Comparison of ENCODE assay signal across 8 mouse cellular contexts in the genomic region with DNA sequence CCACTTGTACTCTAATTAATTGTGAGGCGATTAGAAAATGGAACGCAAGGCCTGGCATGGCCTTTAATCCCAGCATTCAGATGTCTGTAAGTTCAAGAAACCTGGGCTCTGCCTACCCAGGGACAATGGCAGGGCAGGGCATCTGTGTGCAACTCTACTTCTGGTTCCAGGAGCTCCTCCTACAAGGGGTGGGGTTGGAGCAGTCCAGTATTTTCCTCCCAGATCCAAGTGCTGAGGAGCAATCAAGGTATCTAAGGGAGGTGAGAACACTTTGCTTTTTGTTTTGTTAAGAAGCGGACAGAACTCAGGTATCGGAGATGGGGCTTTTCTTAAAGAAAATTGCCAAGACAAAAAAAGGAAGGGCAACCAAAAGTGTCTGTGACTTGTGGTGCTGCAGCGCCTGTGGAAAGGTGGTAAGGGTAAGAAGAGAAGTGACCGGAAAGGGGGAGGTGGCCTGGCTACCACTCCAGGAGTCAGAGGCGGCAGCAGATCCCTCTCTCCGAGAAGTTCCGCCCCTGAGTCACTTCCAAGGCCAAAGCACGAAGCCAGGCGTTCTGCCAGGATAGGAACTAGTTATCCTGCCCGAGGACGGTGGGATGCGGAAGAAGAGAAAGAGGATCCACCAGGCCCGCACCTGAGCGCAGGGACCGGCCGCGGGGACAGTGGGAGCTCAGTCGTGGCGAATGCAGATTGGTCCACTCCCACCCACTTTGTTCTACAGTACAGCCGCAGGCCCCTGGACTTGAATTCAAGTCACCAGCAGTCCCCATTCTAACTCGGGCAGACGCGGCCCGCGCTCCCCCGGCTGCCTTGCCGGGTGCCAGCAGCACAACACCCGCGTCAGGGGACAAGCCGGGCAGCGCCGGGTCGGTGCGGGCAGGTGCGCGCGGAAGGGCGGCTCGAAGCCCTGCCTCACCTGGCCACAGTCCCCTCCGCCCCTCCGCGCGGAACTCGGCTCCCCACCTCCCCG. TPM values are rescaled to one million over a fixed set of nuclear protein-coding genes. Genes with fewer than 3 reads are reported as not detected.
DNase-seq lines count a peak whose midpoint lies in the region; ATAC-seq and TF ChIP-seq lines count a peak whose summit lies in the region.

No protein-coding gene starts in this region.

- no peak for DNase-seq in CH12.LX (ENCODE audit: extremely low read depth)
- peak; percentile 84 to 93 for DNase-seq in adrenal gland, adult (ENCODE audit: inconsistent age in 2 of 2, low spot score in 1 of 2)
- DNase-seq in liver, embryonic 11.5 days (ENCODE audit: low spot score), result peak; percentile 53
- DNase-seq in spleen, postnatal 4 days (ENCODE audit: low spot score in 2 of 2), result no peak

- no peak for TF ChIP-seq RAD21 in CH12.LX (IDR thresholded peaks at IDR 0.05; ENCODE audit: low read depth, low read length)

- no peak for TF ChIP-seq EP300 in CH12.LX (IDR thresholded peaks at IDR 0.05; ENCODE audit: low read length)

- H3K9me3 ChIP-seq in CH12.LX (replicated peaks; ENCODE audit: low read length), result no peaks in the 10 kb centered on the region
- H3K9me3 ChIP-seq in hindbrain, embryonic 12.5 days (replicated peaks), result no peaks in the 10 kb centered on the region
- no peaks in the 10 kb centered on the region for H3K9me3 ChIP-seq in liver, embryonic 11.5 days (ENCODE audit: control insufficient read depth, low read length)

- H3K27me3 ChIP-seq in CH12.LX (replicated peaks), result peaks cover 96% of the 10 kb centered on the region
- peaks cover 34% of the 10 kb centered on the region for H3K27me3 ChIP-seq in hindbrain, embryonic 12.5 days
- peaks cover 25% of the 10 kb centered on the region for H3K27me3 ChIP-seq in liver, embryonic 11.5 days (replicated peaks; ENCODE audit: control insufficient read depth, insufficient read depth, low read length)
- no peaks in the 10 kb centered on the region for H3K27me3 ChIP-seq in myocyte (ENCODE audit: control insufficient read depth, insufficient read depth, insufficient read length)

- H3K4me2 ChIP-seq in CH12.LX (ENCODE audit: insufficient read depth, low read depth, poor library complexity, severe bottlenecking), result peak overlapping the region; percentile 55
- H3K4me2 ChIP-seq in hindbrain, embryonic 12.5 days (replicated peaks), result peak overlapping the region; percentile 96
- H3K4me2 ChIP-seq in liver, embryonic 11.5 days, result peak overlapping the region; percentile 99
- peak overlapping the region; percentile 86 for H3K4me2 ChIP-seq in myocyte (ENCODE audit: low read depth)

- H3K36me3 ChIP-seq in CH12.LX (replicated peaks in 1 of 2; ENCODE audit: control insufficient read depth in 1 of 2, insufficient read depth in 1 of 2, low read length in 1 of 2) (no peaks in the 10 kb centered on the region), myocyte (ENCODE audit: control insufficient read depth, insufficient read depth) (no peaks in the 10 kb centered on the region)
- no peaks in the 10 kb centered on the region for H3K36me3 ChIP-seq in hindbrain, embryonic 12.5 days
- H3K36me3 ChIP-seq in liver, embryonic 11.5 days (ENCODE audit: control insufficient read depth, insufficient read depth, low read length), result no peaks in the 10 kb centered on the region

- peak overlapping the region; percentile 2 for H3ac ChIP-seq in myocyte (ENCODE audit: control insufficient read depth, insufficient read length)

- H3K27ac ChIP-seq in CH12.LX (ENCODE audit: insufficient read depth, low read depth), result no peak overlapping the region
- H3K27ac ChIP-seq in embryonic fibroblast, embryonic 13.5 days (ENCODE audit: insufficient read depth, low read length), result no peak overlapping the region
- no peak overlapping the region for H3K27ac ChIP-seq in hindbrain, embryonic 12.5 days
- H3K27ac ChIP-seq in liver, embryonic 11.5 days (ENCODE audit: low read depth, low read length), result no peak overlapping the region

- H3K4me1 ChIP-seq in CH12.LX (ENCODE audit: control insufficient read depth in 1 of 2, insufficient read depth in 2 of 2), result peaks cover 2 to 3% of the 10 kb centered on the region in 2 experiments; a peak in 1 of 4 replicates
- H3K4me1 ChIP-seq in embryonic fibroblast, embryonic 13.5 days (ENCODE audit: control insufficient read depth, insufficient read depth, low read length), result no peaks in the 10 kb centered on the region; the same call in 1 of the 2 replicates
- peaks cover 14% of the 10 kb centered on the region; the same call in 1 of the 2 replicates for H3K4me1 ChIP-seq in hindbrain, embryonic 12.5 days
- H3K4me1 ChIP-seq in liver, embryonic 11.5 days (replicated peaks; ENCODE audit: control insufficient read depth, insufficient read depth, low read length), result peaks cover 19% of the 10 kb centered on the region

- H3K4me3 ChIP-seq in CH12.LX (replicated peaks in 1 of 3; ENCODE audit: low read depth in 2 of 3, low read length in 2 of 3, poor library complexity in 1 of 3) (peak overlapping the region; percentile 30 to 72 (median 47)), myocyte (peak overlapping the region; percentile 13)
- H3K4me3 ChIP-seq in embryonic fibroblast, embryonic 13.5 days (ENCODE audit: insufficient read depth, low read length), result peak overlapping the region; percentile 36
- peak overlapping the region; percentile 72 for H3K4me3 ChIP-seq in hindbrain, embryonic 12.5 days
- peak overlapping the region; percentile 64 for H3K4me3 ChIP-seq in liver, embryonic 11.5 days (ENCODE audit: low read depth, low read length)

- WGBS in hindbrain, embryonic 12.5 days, result 8% methylated on average over 45 of the region's 47 CpGs
- 6% methylated on average over 47 of the region's 47 CpGs for WGBS in liver, embryonic 11.5 days

- TF ChIP-seq CTCF in CH12.LX (conservative IDR thresholded peaks at IDR 0.05 in 1 of 2, IDR thresholded peaks at IDR 0.05 in 1 of 2; ENCODE audit: low read depth in 2 of 2, low read length in 2 of 2), result no peak
- no peak for TF ChIP-seq CTCF in embryonic fibroblast, embryonic 13.5 days (IDR thresholded peaks at IDR 0.05; ENCODE audit: borderline replicate concordance, insufficient read depth, low read length)

- in situ Hi-C loops in CH12.LX (cut with MboI; ENCODE audit: low pct_ligation_motif_present, low pct_unique_long_range_greater_than_20kb, low sequenced_read_pairs), result no loop called here

- dilution Hi-C loops in CH12.LX (cut with MboI; ENCODE audit: extremely low pct_ligation_motif_present, extremely low pct_unique_long_range_greater_than_20kb, low sequenced_read_pairs), result loop anchor here (25.0 kb wide), 1 partner anchor 119 kb away; a partner anchor contains a TSS

- no peak for TF ChIP-seq POLR2A in CH12.LX (IDR thresholded peaks at IDR 0.05; ENCODE audit: low read depth, low read length)
- TF ChIP-seq POLR2A in embryonic fibroblast, embryonic 13.5 days (IDR thresholded peaks at IDR 0.05; ENCODE audit: low read depth, low read length), result no peak
- TF ChIP-seq POLR2A in myocyte (IDR thresholded peaks at IDR 0.05; ENCODE audit: insufficient read length, low read depth), result no peak

- H3K79me2 ChIP-seq in CH12.LX (replicated peaks; ENCODE audit: control insufficient read depth, extremely low read depth, insufficient read depth, poor library complexity, severe bottlenecking) (no peaks in the 10 kb centered on the region), myocyte (ENCODE audit: control insufficient read depth, insufficient read depth) (no peaks in the 10 kb centered on the region)

- ATAC-seq in hindbrain, embryonic 12.5 days (ENCODE audit: low FRiP score), result peak; percentile 36
- ATAC-seq in liver, embryonic 11.5 days (replicated peaks; ENCODE audit: low FRiP score), result no peak
- no peak for ATAC-seq in erythroid progenitor cell, adult 5-6 weeks (replicated peaks; ENCODE audit: low FRiP score, poor library complexity, severe bottlenecking)

- peak overlapping the region; percentile 31; the same call in 1 of the 2 replicates for H3K9ac ChIP-seq in CH12.LX (ENCODE audit: insufficient read depth, low read depth)
- H3K9ac ChIP-seq in hindbrain, embryonic 12.5 days, result peak overlapping the region; percentile 69
- peak overlapping the region; percentile 64 for H3K9ac ChIP-seq in liver, embryonic 11.5 days (ENCODE audit: low read depth, low read length)

RNA-seq across cellular contexts. Expression of a gene that starts 9.7 kb away (rescaled TPM):
- total RNA-seq in CH12.LX (2012; rRNA removed) (2.6 and 3.9 TPM in 2 replicates), CH12.LX (2014; rRNA removed) (0.16 and 0.20 TPM in 2 replicates)
- polyA plus RNA-seq in CH12.LX (2012; ENCODE audit: insufficient read length, low read depth) (0.18 and 0.51 TPM in 2 replicates), myocyte (2012; fragmentation: generic; extraction: Trizol) (1.5 TPM)
- 2.6 and 3.4 TPM in 2 replicates for polyA plus RNA-seq in embryonic fibroblast, embryonic 13.5 days (2011; ENCODE audit: insufficient read length, low read depth, missing spikeins)
- polyA plus RNA-seq in hindbrain, embryonic 12.5 days (2016; fragmentation: Nextera tagmentation; extraction: Ambion mirVana), result 25.6 and 27.0 TPM in 2 replicates
- 3.4 and 4.8 TPM in 2 replicates for polyA plus RNA-seq in liver, embryonic 11.5 days (2014; fragmentation: Nextera tagmentation; extraction: Ambion mirVana)
- total RNA-seq in erythroid progenitor cell, adult 5-6 weeks (2015; ENCODE audit: low replicate concordance), result 3.4 TPM in 1 of 2 replicates, not detected in the other
- total RNA-seq in erythroid progenitor cell, adult 5-6 weeks (2017; ENCODE audit: low replicate concordance), result 1.5 TPM in 1 of 2 replicates, not detected in the other

RNA-seq across cellular contexts. Expression of a gene that starts 24.3 kb away (rescaled TPM):
- total RNA-seq in CH12.LX (2012; rRNA removed) (0.04 and 0.08 TPM in 2 replicates), CH12.LX (2014; rRNA removed) (not detected in 2 replicates)
- polyA plus RNA-seq in CH12.LX (2012; ENCODE audit: insufficient read length, low read depth) (not detected in 2 replicates), myocyte (2012; fragmentation: generic; extraction: Trizol) (1.3 TPM)
- 0.57 and 1.3 TPM in 2 replicates for polyA plus RNA-seq in embryonic fibroblast, embryonic 13.5 days (2011; ENCODE audit: insufficient read length, low read depth, missing spikeins)
- polyA plus RNA-seq in hindbrain, embryonic 12.5 days (2016; fragmentation: Nextera tagmentation; extraction: Ambion mirVana), result 1.3 and 1.6 TPM in 2 replicates
- 0.26 and 0.39 TPM in 2 replicates for polyA plus RNA-seq in liver, embryonic 11.5 days (2014; fragmentation: Nextera tagmentation; extraction: Ambion mirVana)
- 1.8 and 2.1 TPM in 2 replicates for total RNA-seq in erythroid progenitor cell, adult 5-6 weeks (2015; ENCODE audit: low replicate concordance)
- 1.1 and 1.2 TPM in 2 replicates for total RNA-seq in erythroid progenitor cell, adult 5-6 weeks (2017; ENCODE audit: low replicate concordance)

RNA-seq across cellular contexts. Expression of a gene that starts 51.1 kb away (rescaled TPM):
- total RNA-seq in CH12.LX (2012; rRNA removed) (not detected in 2 replicates), CH12.LX (2014; rRNA removed) (not detected in 2 replicates)
- polyA plus RNA-seq in CH12.LX (2012; ENCODE audit: insufficient read length, low read depth) (not detected in 2 replicates), myocyte (2012; fragmentation: generic; extraction: Trizol) (not detected)
- polyA plus RNA-seq in embryonic fibroblast, embryonic 13.5 days (2011; ENCODE audit: insufficient read length, low read depth, missing spikeins), result not detected in 2 replicates
- polyA plus RNA-seq in hindbrain, embryonic 12.5 days (2016; fragmentation: Nextera tagmentation; extraction: Ambion mirVana), result not detected in 2 replicates
- not detected in 2 replicates for polyA plus RNA-seq in liver, embryonic 11.5 days (2014; fragmentation: Nextera tagmentation; extraction: Ambion mirVana)
- not detected in 2 replicates for total RNA-seq in erythroid progenitor cell, adult 5-6 weeks (2015; ENCODE audit: low replicate concordance)
- total RNA-seq in erythroid progenitor cell, adult 5-6 weeks (2017; ENCODE audit: low replicate concordance), result not detected in 2 replicates

Comparison
In these comparisons a context has a peak if more than half of its experiments do, and no peak if none do; other contexts are left out.
1. DNase-seq: peak in adrenal gland, adult (2 of 2) and liver, embryonic 11.5 days (single experiment); none in CH12.LX (single experiment) and spleen, postnatal 4 days (0 of 2).
2. H3K4me3 ChIP-seq: peak in every context shown above with its lines; median percentile 72 in hindbrain, embryonic 12.5 days; 64 in liver, embryonic 11.5 days; 47 in CH12.LX; 36 in embryonic fibroblast, embryonic 13.5 days; 13 in myocyte.
3. Peak in every context shown above with its lines, with median percentiles within 50 percentile points of each other: H3K4me2 ChIP-seq and H3K9ac ChIP-seq.